In genomic region chr3:87411150-87411549, GRCm38 (mm10) we compare ENCODE assay signal across 8 mouse cellular contexts. TPM values are rescaled to one million over a fixed set of nuclear protein-coding genes. Genes with fewer than 3 reads are reported as not detected.
DNase-seq lines count a peak whose midpoint lies in the region; ATAC-seq and TF ChIP-seq lines count a peak whose summit lies in the region.

No protein-coding gene starts in this region.

- peak; percentile 23 for ATAC-seq in Patski
- peak; percentile 81 for ATAC-seq in kidney, embryonic 16.5 days (ENCODE audit: low FRiP score, low TSS enrichment)
- ATAC-seq in lung, postnatal 0 days, result peak; percentile 43; the same call in 1 of the 2 replicates

- H3K4me3 ChIP-seq in C2C12 (ENCODE audit: insufficient read depth, poor library complexity, severe bottlenecking), result no peak overlapping the region
- no peak overlapping the region for H3K4me3 ChIP-seq in kidney, embryonic 16.5 days (ENCODE audit: low read length)
- H3K4me3 ChIP-seq in lung, postnatal 0 days (ENCODE audit: low read depth, low read length), result no peak overlapping the region

- no peak overlapping the region for H3K27ac ChIP-seq in kidney, embryonic 16.5 days (ENCODE audit: low read length)
- no peak overlapping the region for H3K27ac ChIP-seq in lung, postnatal 0 days (ENCODE audit: low read length)

- POLR2A ChIA-PET in Patski (lab: Charles Lee), result no interaction called here

- WGBS in kidney, embryonic 16.5 days, result 14% methylated on average over 12 of the region's 12 CpGs
- WGBS in lung, postnatal 0 days, result 7% methylated on average over 12 of the region's 12 CpGs

- H3K27me3 ChIP-seq in C2C12 (ENCODE audit: control insufficient read depth, insufficient read depth, insufficient read length) (no peaks in the 10 kb centered on the region), Patski (no peaks in the 10 kb centered on the region)
- H3K27me3 ChIP-seq in kidney, embryonic 16.5 days (ENCODE audit: insufficient read depth, low read length), result no peaks in the 10 kb centered on the region
- H3K27me3 ChIP-seq in lung, postnatal 0 days (replicated peaks; ENCODE audit: insufficient read depth, low read length), result no peaks in the 10 kb centered on the region

- no peak overlapping the region for H3ac ChIP-seq in C2C12 (ENCODE audit: control insufficient read depth, insufficient read length, low read depth)

- H3K79me3 ChIP-seq in C2C12 (ENCODE audit: low read depth), result no peaks in the 10 kb centered on the region

- H3K36me3 ChIP-seq in C2C12 (ENCODE audit: control insufficient read depth, insufficient read depth), result no peaks in the 10 kb centered on the region
- H3K36me3 ChIP-seq in kidney, embryonic 16.5 days (ENCODE audit: insufficient read depth, low read length), result no peaks in the 10 kb centered on the region
- H3K36me3 ChIP-seq in lung, postnatal 0 days (ENCODE audit: insufficient read depth, low read length), result no peaks in the 10 kb centered on the region

- H3K9me3 ChIP-seq in kidney, embryonic 16.5 days (ENCODE audit: low read length), result no peaks in the 10 kb centered on the region
- H3K9me3 ChIP-seq in lung, postnatal 0 days (ENCODE audit: low read length), result no peaks in the 10 kb centered on the region

- in situ Hi-C loops in Patski (cut with MboI; ENCODE audit: low pct_unique_long_range_greater_than_20kb), result no loop called here

- peak; percentile 29 for TF ChIP-seq CTCF in C2C12 (IDR thresholded peaks at IDR 0.05; ENCODE audit: control insufficient read depth, insufficient read depth, insufficient read length)
- peak; percentile 93 for TF ChIP-seq CTCF in Patski (IDR thresholded peaks at IDR 0.05)
- TF ChIP-seq CTCF in lung, postnatal 0 days (IDR thresholded peaks at IDR 0.05), result peak; percentile 86

- no peak for TF ChIP-seq EP300 in lung, postnatal 0 days (IDR thresholded peaks at IDR 0.05)

- CTCF ChIA-PET in Patski (lab: Charles Lee), result interaction anchor here (0.8 to 1.9 kb wide), 6 partner anchors 14 to 151 kb away, joined by 3 to 6 read pairs (median 4); no protein-coding TSS in a partner anchor

- H3K4me1 ChIP-seq in kidney, embryonic 16.5 days (ENCODE audit: insufficient read depth, low read length), result no peaks in the 10 kb centered on the region
- no peaks in the 10 kb centered on the region for H3K4me1 ChIP-seq in lung, postnatal 0 days (ENCODE audit: insufficient read depth, low read depth, low read length)

- no peak overlapping the region for H3K9ac ChIP-seq in kidney, embryonic 16.5 days (replicated peaks; ENCODE audit: low read length)
- no peak overlapping the region for H3K9ac ChIP-seq in lung, postnatal 0 days (replicated peaks; ENCODE audit: low read depth)

- no peaks in the 10 kb centered on the region for H3K79me2 ChIP-seq in C2C12 (ENCODE audit: control insufficient read depth, insufficient read depth)

- DNase-seq in Patski (ENCODE audit: low read depth, low spot score), result no peak
- DNase-seq in cerebellum, postnatal 14 days, result peak; percentile 58 to 67
- DNase-seq in gastrocnemius, postnatal 10 days, result peak; percentile 56
- peak; percentile 66 for DNase-seq in lung, postnatal 0 days (ENCODE audit: low spot score)
- DNase-seq in retina, postnatal 7 days (ENCODE audit: low read depth, low spot score), result peak; percentile 33
- peak; percentile 37 to 64 for DNase-seq in urinary bladder, postnatal 4 days (ENCODE audit: low spot score in 2 of 2)

- H3K4me2 ChIP-seq in kidney, embryonic 16.5 days (replicated peaks; ENCODE audit: low read depth, low read length), result no peak overlapping the region
- H3K4me2 ChIP-seq in lung, postnatal 0 days (replicated peaks; ENCODE audit: low read depth, low read length), result no peak overlapping the region

TF ChIP-seq in C2C12, 6 proteins besides CTCF, POLR2A, EP300 and RAD21:
- TF ChIP-seq CEBPB (IDR thresholded peaks at IDR 0.05; ENCODE audit: low read depth) (no peak), FOSL1 (IDR thresholded peaks at IDR 0.05; ENCODE audit: insufficient read depth, low read length, poor library complexity, severe bottlenecking) (no peak), MAX (IDR thresholded peaks at IDR 0.05) (no peak), MYOD1 (IDR thresholded peaks at IDR 0.05; ENCODE audit: control insufficient read depth, insufficient read length, low read depth) (no peak), USF1 (IDR thresholded peaks at IDR 0.05; ENCODE audit: low read depth) (no peak), MYOG (IDR thresholded peaks at IDR 0.05; ENCODE audit: control insufficient read depth, extremely low read depth, insufficient read length) (no peak)

RNA-seq across cellular contexts. Expression of gene Fcrl5, which starts 24.4 kb away (rescaled TPM):
- polyA plus RNA-seq in C2C12 (2012; fragmentation: generic; extraction: Trizol) (not detected), Patski (2021) (not detected)
- total RNA-seq in gastrocnemius, postnatal 10 days (2021), result not detected
- not detected in 2 replicates for polyA plus RNA-seq in kidney, embryonic 16.5 days (2015; fragmentation: Nextera tagmentation; extraction: Ambion mirVana)
- not detected in 2 replicates for polyA plus RNA-seq in lung, postnatal 0 days (2015; fragmentation: Nextera tagmentation; extraction: Ambion mirVana)

RNA-seq across cellular contexts. Expression of gene Fcrl1, which starts 35.0 kb away (rescaled TPM):
- polyA plus RNA-seq in C2C12 (2012; fragmentation: generic; extraction: Trizol) (not detected), Patski (2021) (0.22 TPM)
- not detected for total RNA-seq in gastrocnemius, postnatal 10 days (2021)
- 0.34 TPM in 1 of 2 replicates, not detected in the other for polyA plus RNA-seq in kidney, embryonic 16.5 days (2015; fragmentation: Nextera tagmentation; extraction: Ambion mirVana)
- polyA plus RNA-seq in lung, postnatal 0 days (2015; fragmentation: Nextera tagmentation; extraction: Ambion mirVana), result 0.35 and 0.60 TPM in 2 replicates

RNA-seq across cellular contexts. Expression of gene Cd5l, which starts 53.5 kb away (rescaled TPM):
- not detected for polyA plus RNA-seq in C2C12 (2012; fragmentation: generic; extraction: Trizol)
- polyA plus RNA-seq in Patski (2021), result not detected
- not detected for total RNA-seq in gastrocnemius, postnatal 10 days (2021)
- polyA plus RNA-seq in kidney, embryonic 16.5 days (2015; fragmentation: Nextera tagmentation; extraction: Ambion mirVana), result 0.31 and 0.59 TPM in 2 replicates
- polyA plus RNA-seq in lung, postnatal 0 days (2015; fragmentation: Nextera tagmentation; extraction: Ambion mirVana), result 0.25 and 0.27 TPM in 2 replicates

Comparison
In these comparisons a context has a peak if more than half of its experiments do, and no peak if none do; other contexts are left out.
1. CTCF ChIP-seq: peak in every context shown above with its lines; median percentile 93 in Patski; 86 in lung, postnatal 0 days; 29 in C2C12.
2. ATAC-seq: peak in every context shown above with its lines; median percentile 81 in kidney, embryonic 16.5 days; 43 in lung, postnatal 0 days; 23 in Patski.